Mouse (Mus musculus) adrenal gland, postnatal 4 days (tissue): ENCODE results near the gene Frmd8. TPM values are rescaled to one million over a fixed set of nuclear protein-coding genes. Genes with fewer than 3 reads are reported as not detected.

Source experiments
- total RNA-seq, 2 experiments: library from RNA; stranded (reverse); gene quantifications; 2 replicates each; pipeline ENCODE4 v1.2.3; 2021

Frmd8 gene
- total RNA-seq, 2 experiments from 2014 or later, result 42.4 to 45.9 TPM

Other genes starting within 250 kb of the Frmd8 start
- 10 to 100 TPM; 71.0 to 73.6 TPM for gene Rela, start 237.8 kb downstream of the Frmd8 start, total RNA-seq
- 10 to 100 TPM; 85.0 to 90.1 TPM for gene Sipa1, start 211.6 kb downstream of the Frmd8 start, total RNA-seq
- gene Map3k11, start 186.5 kb downstream of the Frmd8 start, total RNA-seq, result 10 to 100 TPM; 56.9 to 57.4 TPM
- gene Pcnx3, start 186.4 kb downstream of the Frmd8 start, total RNA-seq, result 100 to 1,000 TPM; 117 to 123 TPM
- not detected for gene Kcnk7, start 170.9 kb downstream of the Frmd8 start, total RNA-seq
- gene Ehbp1l1, start 149.0 kb downstream of the Frmd8 start, total RNA-seq, result 10 to 100 TPM; 34.9 to 35.6 TPM
- 10 to 100 TPM; 63.5 to 67.5 TPM for gene Fam89b, start 145.6 kb downstream of the Frmd8 start, total RNA-seq
- gene Ltbp3, start 134.4 kb downstream of the Frmd8 start, total RNA-seq, result 100 to 1,000 TPM; 277 to 287 TPM
- gene Scyl1, start 103.9 kb downstream of the Frmd8 start, total RNA-seq, result 100 to 1,000 TPM; 105 to 110 TPM
- gene Slc25a45, start 2.5 kb upstream of the Frmd8 start, total RNA-seq, result 10 to 100 TPM; 25.9 to 26.3 TPM
- 1 to 10 TPM; 3.1 TPM for gene Tigd3, start 18.9 kb upstream of the Frmd8 start, total RNA-seq
- gene Dpf2, start 37.7 kb upstream of the Frmd8 start, total RNA-seq, result 100 to 1,000 TPM; 158 to 169 TPM
- 10 to 100 TPM; 11.4 TPM for gene Cdc42ep2, start 49.5 kb upstream of the Frmd8 start, total RNA-seq
- 10 to 100 TPM; 35.0 to 37.9 TPM for gene Pola2, start 88.9 kb upstream of the Frmd8 start, total RNA-seq
- not detected for gene Slc22a20, start 110.9 kb upstream of the Frmd8 start, total RNA-seq
- 10 to 100 TPM; 28.5 to 43.9 TPM for gene Capn1, start 140.6 kb upstream of the Frmd8 start, total RNA-seq
- gene Syvn1, start 171.3 kb upstream of the Frmd8 start, total RNA-seq, result 10 to 100 TPM; 45.8 to 48.1 TPM
- gene Mrpl49, start 182.5 kb upstream of the Frmd8 start, total RNA-seq, result 10 to 100 TPM; 55.6 to 63.5 TPM
- gene Fau, start 182.6 kb upstream of the Frmd8 start, total RNA-seq, result 1,000 to 10,000 TPM; 1,446 to 1,549 TPM
- 10 to 100 TPM; 28.0 to 31.0 TPM for gene Znhit2, start 185.9 kb upstream of the Frmd8 start, total RNA-seq
- gene Tm7sf2, start 193.1 kb upstream of the Frmd8 start, total RNA-seq, result 10 to 100 TPM; 17.0 to 25.1 TPM
- 10 to 100 TPM; 80.2 to 83.4 TPM for gene Vps51, start 202.0 kb upstream of the Frmd8 start, total RNA-seq
- gene Tmem262, start 204.8 kb upstream of the Frmd8 start, total RNA-seq, result not detected
- under 1 TPM in 1 of 2 experiments, not detected in 1; 0.95 TPM for gene Gm28374, start 207.0 kb upstream of the Frmd8 start, total RNA-seq
- 10 to 100 TPM; 49.6 to 52.9 TPM for gene Zfpl1, start 209.7 kb upstream of the Frmd8 start, total RNA-seq
- gene Cdca5, start 209.7 kb upstream of the Frmd8 start, total RNA-seq, result 10 to 100 TPM; 12.4 to 13.7 TPM
- under 1 TPM; 0.62 to 0.98 TPM for gene AC131692.1, start 219.1 kb upstream of the Frmd8 start, total RNA-seq
- 1 to 10 TPM in 1 of 2 experiments, under 1 TPM in 1; 0.73 to 1.1 TPM for gene Naaladl1, start 230.5 kb upstream of the Frmd8 start, total RNA-seq
- 10 to 100 TPM; 18.6 TPM for gene Sac3d1, start 243.4 kb upstream of the Frmd8 start, total RNA-seq